Mouse (Mus musculus) CD4-positive helper T cell, adult 2 months (primary cell): ENCODE measurements at regions not wholly inside any gene's neighbourhood (a gene's known extent, or its start where the extent isn't known, plus 50 kb on each side); places are given as distances from the start of the nearest gene placed in this dataset.

Source experiments
- DNase-seq: peaks from one replicate; pipeline ENCODE4 v3.0.0-alpha.2; 2012; ENCODE audit warnings: low read depth, missing footprints, low spot score

GRCm38 (mm10) chr7:36940611-36941010 is 242.7 kb downstream of the Tshz3 start:
- no peak for DNase-seq

- DNase-seq, result no peak
Measured at GRCm38 (mm10) chr7:36945024-36945815, 247.3 kb downstream of the Tshz3 start.

- DNase-seq, result no peak
Measured at GRCm38 (mm10) chr7:36949511-36949910, 251.6 kb downstream of the Tshz3 start.

GRCm38 (mm10) chr7:36955376-36955775 is 257.5 kb downstream of the Tshz3 start:
- no peak for DNase-seq

- no peak for DNase-seq
Measured at GRCm38 (mm10) chr7:36958255-36958654, 260.3 kb downstream of the Tshz3 start.

- DNase-seq, result no peak
Measured at GRCm38 (mm10) chr7:36971772-36972171, 273.9 kb downstream of the Tshz3 start.

GRCm38 (mm10) chr7:36973654-36974320 is 275.9 kb downstream of the Tshz3 start:
- no peak for DNase-seq

GRCm38 (mm10) chr7:36974573-36974972 is 276.7 kb downstream of the Tshz3 start:
- DNase-seq, result no peak

- no peak for DNase-seq
Measured at GRCm38 (mm10) chr7:36975475-36975874, 277.6 kb downstream of the Tshz3 start.

GRCm38 (mm10) chr7:36977819-36978218 is 279.9 kb downstream of the Tshz3 start:
- DNase-seq, result no peak

- DNase-seq, result no peak
Measured at GRCm38 (mm10) chr7:36989380-36989779, 291.5 kb downstream of the Tshz3 start.

- no peak for DNase-seq
Measured at GRCm38 (mm10) chr7:37004601-37005000, 306.7 kb downstream of the Tshz3 start.

GRCm38 (mm10) chr7:37005701-37006100 is 307.8 kb downstream of the Tshz3 start:
- DNase-seq, result no peak

GRCm38 (mm10) chr7:37006921-37007320 is 309.0 kb downstream of the Tshz3 start:
- DNase-seq, result no peak

GRCm38 (mm10) chr7:37011180-37011754 is 313.3 kb downstream of the Tshz3 start:
- DNase-seq, result no peak

GRCm38 (mm10) chr7:37020078-37020477 is 322.2 kb downstream of the Tshz3 start:
- DNase-seq, result no peak

- no peak for DNase-seq
Measured at GRCm38 (mm10) chr7:37024501-37025025, 326.6 kb downstream of the Tshz3 start.

GRCm38 (mm10) chr7:37064582-37065458 is 366.9 kb downstream of the Tshz3 start:
- DNase-seq, result no peak

- no peak for DNase-seq
Measured at GRCm38 (mm10) chr7:37077698-37078097, 379.8 kb downstream of the Tshz3 start.

GRCm38 (mm10) chr7:37078140-37078539 is 380.2 kb downstream of the Tshz3 start:
- DNase-seq, result no peak

GRCm38 (mm10) chr7:37089726-37090125 is 391.8 kb downstream of the Tshz3 start:
- no peak for DNase-seq
